ENCODE assay signal across 9 mouse cellular contexts in the genomic region with DNA sequence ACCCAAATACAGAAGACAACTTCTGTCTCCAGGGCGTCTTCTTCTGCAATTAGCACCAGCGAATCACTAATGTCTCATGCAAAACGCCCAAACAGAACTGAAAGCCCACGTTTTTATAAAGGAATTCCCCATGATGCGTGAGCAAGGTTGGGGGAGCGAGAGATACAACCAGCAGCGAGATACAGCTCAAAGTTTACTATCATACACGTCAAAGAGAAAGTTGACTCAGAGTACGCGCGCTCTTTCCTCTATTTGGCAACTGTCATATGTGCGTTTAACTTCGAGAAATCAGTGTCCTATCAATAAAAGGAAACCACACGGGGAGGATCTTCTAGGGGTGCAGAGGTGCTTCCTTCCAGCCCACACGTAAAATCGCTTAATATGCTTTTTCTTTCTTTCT. TPM values are rescaled to one million over a fixed set of nuclear protein-coding genes. Genes with fewer than 3 reads are reported as not detected.
DNase-seq lines count a peak whose midpoint lies in the region; ATAC-seq and TF ChIP-seq lines count a peak whose summit lies in the region.
"Had no signal": no experiment of that assay in that cellular context is flagged by ENCODE, and none has a peak within 500 bp of the region (broad histone marks: within the 10 kb centered on the region; RNA-seq: fewer than 3 reads in every experiment).

No protein-coding gene starts in this region.

- 2% methylated on average over 16 of the region's 16 CpGs for WGBS in liver, adult 2 months
- 4% methylated on average over 16 of the region's 16 CpGs for WGBS in hindbrain, embryonic 10.5 days
- WGBS in midbrain, embryonic 10.5 days = 2% methylated on average over 16 of the region's 16 CpGs

- no peaks in the 10 kb centered on the region for H3K36me3 ChIP-seq in liver, adult 2 months (ENCODE audit: control insufficient read depth, insufficient read depth, low read length)
- no peaks in the 10 kb centered on the region for H3K36me3 ChIP-seq in hindbrain, embryonic 10.5 days
- H3K36me3 ChIP-seq in midbrain, embryonic 10.5 days = peaks cover 9% of the 10 kb centered on the region; the same call in 1 of the 2 replicates

- H3K9ac ChIP-seq in liver, adult 2 months (ENCODE audit: low read depth, low read length) = peak overlapping the region; percentile 40

- ATAC-seq in erythroid progenitor cell, adult 5-6 weeks (replicated peaks; ENCODE audit: low FRiP score, poor library complexity, severe bottlenecking) = no peak

- H3K79me2 ChIP-seq in liver, adult 2 months (ENCODE audit: control insufficient read depth, insufficient read depth, low read length) = no peaks in the 10 kb centered on the region

- TF ChIP-seq POLR2A in liver, adult 2 months (IDR thresholded peaks at IDR 0.05; ENCODE audit: extremely low read depth, insufficient read depth, low read length) = no peak
- no peak for TF ChIP-seq POLR2A in cortical plate, adult 2 months (IDR thresholded peaks at IDR 0.05; ENCODE audit: extremely low read depth, insufficient read depth, low read length)

- H3K27ac ChIP-seq in liver, adult 2 months (replicated peaks; ENCODE audit: insufficient read depth, low read depth, low read length) = no peak overlapping the region
- no peak overlapping the region for H3K27ac ChIP-seq in cortical plate, adult 2 months (ENCODE audit: insufficient read depth, low read length)
- no peak overlapping the region for H3K27ac ChIP-seq in hindbrain, embryonic 10.5 days
- no peak overlapping the region for H3K27ac ChIP-seq in midbrain, embryonic 10.5 days (replicated peaks)

- H3K4me3 ChIP-seq in liver, adult 2 months (ENCODE audit: insufficient read depth, low read depth, low read length) = peak overlapping the region; percentile 51
- H3K4me3 ChIP-seq in cortical plate, adult 2 months (ENCODE audit: insufficient read depth, low read length) = peak overlapping the region; percentile 66
- H3K4me3 ChIP-seq in hindbrain, embryonic 10.5 days = peak overlapping the region; percentile 74
- H3K4me3 ChIP-seq in midbrain, embryonic 10.5 days = peak overlapping the region; percentile 83

- TF ChIP-seq CTCF in liver, adult 2 months (IDR thresholded peaks at IDR 0.05; ENCODE audit: low read depth, low read length) = no peak
- no peak for TF ChIP-seq CTCF in cortical plate, adult 2 months (IDR thresholded peaks at IDR 0.05; ENCODE audit: extremely low read depth, insufficient read depth, low read length)

- no peaks in the 10 kb centered on the region for H3K27me3 ChIP-seq in liver, adult 2 months (ENCODE audit: control insufficient read depth, insufficient read depth, low read length)
- peaks cover 5% of the 10 kb centered on the region; the same call in 1 of the 2 replicates for H3K27me3 ChIP-seq in hindbrain, embryonic 10.5 days (ENCODE audit: insufficient read depth, poor library complexity, severe bottlenecking)
- peaks cover 15% of the 10 kb centered on the region for H3K27me3 ChIP-seq in midbrain, embryonic 10.5 days (ENCODE audit: low read depth, poor library complexity, severe bottlenecking)

- H3K4me1 ChIP-seq in liver, adult 2 months (ENCODE audit: control insufficient read depth, insufficient read depth, low read length) = peaks cover 2% of the 10 kb centered on the region; the same call in 1 of the 2 replicates
- no peaks in the 10 kb centered on the region for H3K4me1 ChIP-seq in cortical plate, adult 2 months (ENCODE audit: control insufficient read depth, insufficient read depth, low read length)
- H3K4me1 ChIP-seq in hindbrain, embryonic 10.5 days (replicated peaks) = peaks cover 26% of the 10 kb centered on the region
- H3K4me1 ChIP-seq in midbrain, embryonic 10.5 days = peaks cover 39% of the 10 kb centered on the region

- H3K9me3 ChIP-seq in hindbrain, embryonic 10.5 days = no peaks in the 10 kb centered on the region
- no peaks in the 10 kb centered on the region for H3K9me3 ChIP-seq in midbrain, embryonic 10.5 days (replicated peaks)

- DNase-seq in liver, adult 2 months (ENCODE audit: extremely low read depth, low read depth, low spot score) = peak; percentile 83
- no peak for DNase-seq in liver
- DNase-seq in hindbrain, embryonic 10.5 days (ENCODE audit: low spot score) = no peak
- no peak for DNase-seq in midbrain, embryonic 10.5 days (ENCODE audit: low spot score)
- DNase-seq in testis, postnatal 14 days (ENCODE audit: low spot score) = no peak
- no peak for DNase-seq in spleen, postnatal 36 days (ENCODE audit: low spot score in 2 of 2)

RNA-seq across cellular contexts. Expression of a gene that starts 1.4 kb away (rescaled TPM):
- 7.0 and 7.6 TPM in 2 replicates for total RNA-seq in liver, adult 2 months (2014; rRNA removed)
- polyA plus RNA-seq in liver, adult 2 months (2012; rRNA removed) = 2.4 TPM in 2 replicates
- 5.1 and 5.2 TPM in 2 replicates for polyA plus RNA-seq in cortical plate, adult 2 months (2012; rRNA removed)
- 7.0 and 8.0 TPM in 2 replicates for polyA plus RNA-seq in hindbrain, embryonic 10.5 days (2016; fragmentation: Nextera tagmentation; extraction: Ambion mirVana)
- 8.8 and 9.9 TPM in 2 replicates for polyA plus RNA-seq in midbrain, embryonic 10.5 days (2016; fragmentation: Nextera tagmentation; extraction: Ambion mirVana)
- total RNA-seq in erythroid progenitor cell, adult 5-6 weeks (2015; ENCODE audit: low replicate concordance) = not detected in 2 replicates
- not detected in 2 replicates for total RNA-seq in erythroid progenitor cell, adult 5-6 weeks (2017; ENCODE audit: low replicate concordance)
- total RNA-seq: neutrophil, adult 5-6 weeks had no signal
